Mouse (Mus musculus): Measurements from ENCODE around the gene AI837181.

The AI837181 gene

DNA sequence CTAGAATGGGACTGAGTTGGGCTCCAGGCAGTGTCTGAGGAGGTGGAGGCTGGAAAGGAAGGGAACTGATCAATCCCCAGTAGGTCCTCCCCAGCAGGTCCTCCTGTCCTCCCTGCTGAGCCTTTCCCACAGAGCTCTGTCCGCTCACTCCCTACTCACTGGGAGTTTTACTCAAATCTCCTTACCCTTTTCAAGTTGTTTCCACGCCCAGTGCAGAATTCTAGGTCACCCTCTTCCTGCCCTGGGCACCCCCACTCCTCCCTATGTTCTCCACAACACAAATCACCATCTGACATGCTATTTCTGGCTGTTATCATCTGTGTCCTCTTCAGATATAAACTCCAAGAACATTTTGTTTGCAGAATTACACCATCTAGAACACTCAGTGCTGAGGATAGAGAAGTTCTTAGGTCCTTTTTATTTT lies 10.4 kb upstream of the AI837181 start:
- DNase-seq (ENCODE audit: low read depth, low spot score) = no peak

DNA sequence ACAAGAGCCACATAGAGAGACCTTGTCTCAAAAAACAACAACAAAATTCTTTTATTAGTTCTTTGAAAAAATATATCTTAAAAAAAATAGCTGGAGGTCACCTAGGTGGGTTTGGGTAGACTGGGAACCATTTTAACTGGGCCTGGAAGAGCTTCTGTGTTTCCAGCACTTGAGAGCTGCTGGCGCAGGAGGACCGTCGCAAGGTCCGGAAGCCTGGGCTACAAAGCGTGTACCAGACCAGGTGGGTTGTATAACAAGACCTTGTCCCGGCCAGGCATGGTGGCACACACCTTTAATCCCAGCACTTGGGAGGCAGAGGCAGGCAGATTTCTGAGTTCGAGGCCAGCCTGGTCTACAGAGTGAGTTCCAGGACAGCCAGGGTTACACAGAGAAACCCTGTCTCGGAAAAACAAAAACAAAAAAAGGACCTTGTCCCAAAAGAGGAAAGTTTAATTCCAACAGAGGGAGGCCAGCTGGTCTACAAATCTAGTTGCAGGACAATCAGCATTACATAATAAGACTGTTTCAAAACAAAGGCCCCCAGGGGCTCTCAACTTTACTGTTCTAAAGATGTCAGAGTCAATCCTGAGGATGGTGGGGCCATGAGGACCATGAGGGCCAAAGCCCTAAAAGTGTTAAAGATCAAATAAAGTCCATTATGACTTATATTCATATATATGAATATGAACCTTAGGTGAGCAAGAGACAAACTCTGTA lies 6.0 kb upstream of the AI837181 start:
- no peak for DNase-seq (ENCODE audit: low read depth, low spot score)

- DNase-seq (ENCODE audit: low read depth, low spot score) = no peak
Observed at GRCm38 (mm10) chr19:5419630-5420029, 5.3 kb upstream of the AI837181 start.

DNA sequence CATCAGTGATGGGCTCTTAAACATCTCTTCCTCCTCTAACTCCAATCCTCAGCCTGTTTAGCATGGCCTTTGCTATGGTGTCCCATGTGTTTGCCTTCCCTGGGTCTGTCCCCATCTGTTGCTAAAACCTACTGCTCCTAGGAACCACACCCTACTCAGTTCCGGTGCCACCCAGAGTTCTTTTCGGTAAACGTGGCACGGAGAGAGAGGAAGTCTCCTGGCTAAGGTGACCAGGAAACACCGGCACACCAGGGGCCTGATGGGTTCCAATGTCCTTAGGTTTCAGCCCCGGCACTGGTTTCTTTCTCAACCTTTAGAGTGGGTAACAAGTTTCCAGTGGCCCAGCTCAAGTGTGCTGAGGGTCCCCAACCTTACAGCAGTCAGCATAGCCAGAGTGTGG lies 4.4 kb upstream of the AI837181 start:
- DNase-seq (ENCODE audit: low read depth, low spot score) = no peak

GRCm38 (mm10) chr19:5421784-5422183 lies 3.2 kb upstream of the AI837181 start:
- DNase-seq (ENCODE audit: low read depth, low spot score) = no peak

GRCm38 (mm10) chr19:5422267-5422666 lies 2.7 kb upstream of the AI837181 start:
- DNase-seq (ENCODE audit: low read depth, low spot score) = no peak

DNA sequence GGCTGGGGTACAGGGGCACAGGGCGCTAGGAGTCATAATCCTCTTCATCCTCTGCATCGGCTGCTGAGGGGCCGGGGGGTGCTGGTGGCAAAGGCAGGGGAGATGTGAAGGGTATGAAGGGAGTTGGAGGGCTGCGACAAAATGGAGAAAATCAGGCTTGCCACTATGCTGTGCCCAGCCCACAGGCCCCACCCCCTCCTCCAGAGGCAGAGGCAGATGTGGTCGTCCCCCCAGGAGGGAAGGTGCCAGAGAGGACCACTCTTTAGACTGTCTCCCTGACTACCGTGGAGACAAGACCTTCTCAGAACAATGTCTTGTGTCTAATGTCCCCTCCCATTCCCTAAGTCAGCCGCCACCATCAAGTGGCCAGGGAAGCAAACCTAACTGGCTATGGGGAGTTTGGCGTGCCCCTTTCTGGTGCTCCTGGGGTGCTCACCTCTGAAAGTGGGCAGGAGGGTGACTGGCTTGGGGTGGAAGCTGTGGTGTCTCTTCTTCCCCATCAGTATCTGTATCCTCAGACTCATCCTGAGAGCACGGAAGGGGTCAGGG lies 2.0 kb upstream of the AI837181 start:
- DNase-seq (ENCODE audit: low read depth, low spot score) = no peak

- no peak for DNase-seq (ENCODE audit: low read depth, low spot score)
Observed at GRCm38 (mm10) chr19:5423561-5423960, 1.4 kb upstream of the AI837181 start.

DNA sequence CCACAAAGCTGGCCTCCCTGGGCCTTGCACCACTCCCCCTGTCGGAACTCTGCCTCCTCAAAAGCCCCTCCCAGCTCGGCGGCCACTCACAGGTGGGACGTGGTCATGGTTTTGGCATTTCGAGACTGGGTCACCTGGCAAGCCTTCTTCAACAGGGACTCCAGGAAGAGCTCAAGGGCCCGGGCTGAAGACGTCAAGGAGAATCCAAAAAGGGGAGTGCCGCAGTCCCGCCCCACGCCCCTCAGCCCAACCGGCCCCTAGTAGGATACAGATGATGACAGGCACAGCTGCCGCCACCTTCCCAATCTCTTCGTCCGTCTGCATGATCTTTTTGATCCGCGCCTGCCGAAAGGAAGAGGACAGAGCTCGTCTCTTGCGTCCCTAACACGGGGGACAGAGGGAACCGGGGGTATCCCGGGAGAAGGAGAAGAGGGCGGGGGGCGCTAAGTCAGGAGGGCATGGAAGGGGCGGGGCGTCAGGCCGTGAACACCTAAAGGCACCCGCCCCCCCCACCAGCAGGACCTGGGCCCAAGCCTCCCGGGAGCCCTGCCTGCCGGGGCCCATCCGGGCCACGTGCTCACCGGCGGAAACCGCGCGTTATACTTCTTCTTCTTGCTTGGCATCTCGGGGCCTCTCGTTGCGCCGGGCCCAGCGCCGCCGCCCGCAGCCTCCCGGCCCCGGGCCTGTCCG lies 707 bp upstream of the AI837181 start:
- DNase-seq (ENCODE audit: low read depth, low spot score) = no peak

GRCm38 (mm10) chr19:5425906-5426565 lies 1.1 kb downstream of the AI837181 start:
- no peak for DNase-seq (ENCODE audit: low read depth, low spot score)

DNA sequence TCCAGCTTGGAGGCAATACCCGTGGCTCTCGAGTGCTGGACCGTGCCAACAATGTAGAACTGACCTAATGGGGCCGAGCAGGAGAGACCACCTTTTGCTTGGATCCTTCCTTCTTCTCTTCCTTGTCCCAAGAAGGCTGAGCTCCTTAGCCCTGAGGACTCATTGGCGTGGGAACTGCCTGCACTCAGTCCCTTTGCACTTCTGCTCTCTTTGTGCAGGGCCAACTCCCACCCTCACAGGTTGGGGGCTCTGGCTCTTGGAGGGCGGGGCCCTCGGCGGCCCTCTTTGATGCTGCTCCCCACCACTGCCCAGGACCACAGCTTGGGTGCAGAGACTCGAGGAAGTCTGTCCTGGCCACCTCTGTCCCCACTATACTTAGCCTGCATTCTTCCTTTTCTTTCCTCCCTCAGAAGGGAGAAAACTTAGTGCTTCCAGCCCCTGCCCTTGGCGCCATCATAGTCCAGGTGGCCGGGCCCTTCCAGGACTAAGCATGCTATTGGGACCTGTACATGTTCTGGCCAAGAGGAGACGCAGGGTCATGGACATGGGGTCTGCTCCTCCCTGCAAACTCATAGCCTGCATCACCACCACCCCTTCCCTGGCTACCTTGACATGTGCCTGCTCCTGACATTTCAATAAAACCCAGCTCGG lies 1.8 kb downstream of the AI837181 start:
- DNase-seq (ENCODE audit: low read depth, low spot score) = no peak

GRCm38 (mm10) chr19:5428083-5428482 lies 3.1 kb downstream of the AI837181 start:
- no peak for DNase-seq (ENCODE audit: low read depth, low spot score)

DNA sequence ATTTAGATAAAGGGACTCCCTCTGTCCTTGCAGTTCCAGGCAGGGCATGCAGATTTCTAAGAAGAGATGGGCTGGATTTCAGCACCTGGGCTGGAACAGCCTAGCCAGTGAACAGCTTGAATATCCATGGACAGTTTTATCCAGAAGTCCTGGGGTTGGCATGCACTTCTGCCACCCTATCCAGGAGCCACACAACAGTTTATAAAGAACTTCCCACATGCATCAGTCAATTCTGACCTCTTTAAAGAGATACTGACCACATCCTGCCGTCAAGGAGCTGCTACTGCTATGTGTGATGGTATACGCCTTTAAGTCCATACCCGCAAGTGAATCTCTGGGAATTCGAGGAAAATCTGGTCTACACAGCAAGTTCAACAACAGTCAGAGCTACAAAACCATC lies 4.3 kb downstream of the AI837181 start:
- DNase-seq (ENCODE audit: low read depth, low spot score) = no peak

- no peak for DNase-seq (ENCODE audit: low read depth, low spot score)
Observed at GRCm38 (mm10) chr19:5429806-5430205, 4.9 kb downstream of the AI837181 start.

DNA sequence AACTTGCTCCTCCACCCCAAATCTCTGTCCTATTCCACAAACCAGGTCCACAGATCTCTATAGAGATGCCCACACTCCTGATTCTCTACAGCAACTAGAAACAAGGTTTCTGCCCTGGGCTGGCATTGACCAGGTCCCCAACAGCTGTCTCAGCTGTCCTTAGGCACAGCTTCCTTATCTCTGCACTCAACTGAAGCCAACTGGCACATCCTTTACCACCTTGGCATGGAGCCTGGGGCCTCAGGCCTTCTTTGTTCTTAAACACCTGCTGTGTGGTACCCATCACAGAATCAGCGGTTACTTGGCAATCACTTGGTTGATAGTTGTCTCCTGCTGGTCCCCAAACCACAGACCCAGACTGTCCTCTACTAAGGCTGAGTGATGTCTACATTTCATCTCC lies 5.5 kb downstream of the AI837181 start:
- no peak for DNase-seq (ENCODE audit: low read depth, low spot score)

DNA sequence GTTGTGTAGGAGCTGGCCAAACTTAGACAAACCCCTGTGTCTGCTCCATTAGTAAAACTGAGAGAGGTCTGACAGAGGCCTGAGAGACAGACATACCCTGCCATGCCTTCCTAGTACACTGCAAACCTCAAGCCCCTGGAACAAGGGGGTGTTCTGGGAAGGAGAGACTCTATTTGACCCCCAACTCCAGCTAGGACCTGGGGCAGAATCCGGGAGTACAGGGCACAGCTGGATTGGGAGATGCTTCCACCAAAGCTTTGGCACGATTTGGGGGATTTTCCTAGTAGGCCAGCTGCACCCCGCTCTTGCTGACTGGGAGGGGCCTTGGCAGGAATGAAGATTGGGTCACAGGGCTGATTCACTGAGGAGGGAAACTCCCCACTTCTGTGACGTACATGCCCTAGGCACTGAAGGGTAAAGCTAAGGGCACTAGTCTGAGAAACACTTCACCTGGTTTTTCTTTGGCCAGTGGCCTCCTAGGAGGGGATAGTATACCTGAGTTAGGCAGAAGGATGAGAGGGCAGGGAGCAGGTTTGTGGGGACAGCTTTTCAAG lies 7.0 kb downstream of the AI837181 start:
- DNase-seq (ENCODE audit: low read depth, low spot score) = no peak

DNA sequence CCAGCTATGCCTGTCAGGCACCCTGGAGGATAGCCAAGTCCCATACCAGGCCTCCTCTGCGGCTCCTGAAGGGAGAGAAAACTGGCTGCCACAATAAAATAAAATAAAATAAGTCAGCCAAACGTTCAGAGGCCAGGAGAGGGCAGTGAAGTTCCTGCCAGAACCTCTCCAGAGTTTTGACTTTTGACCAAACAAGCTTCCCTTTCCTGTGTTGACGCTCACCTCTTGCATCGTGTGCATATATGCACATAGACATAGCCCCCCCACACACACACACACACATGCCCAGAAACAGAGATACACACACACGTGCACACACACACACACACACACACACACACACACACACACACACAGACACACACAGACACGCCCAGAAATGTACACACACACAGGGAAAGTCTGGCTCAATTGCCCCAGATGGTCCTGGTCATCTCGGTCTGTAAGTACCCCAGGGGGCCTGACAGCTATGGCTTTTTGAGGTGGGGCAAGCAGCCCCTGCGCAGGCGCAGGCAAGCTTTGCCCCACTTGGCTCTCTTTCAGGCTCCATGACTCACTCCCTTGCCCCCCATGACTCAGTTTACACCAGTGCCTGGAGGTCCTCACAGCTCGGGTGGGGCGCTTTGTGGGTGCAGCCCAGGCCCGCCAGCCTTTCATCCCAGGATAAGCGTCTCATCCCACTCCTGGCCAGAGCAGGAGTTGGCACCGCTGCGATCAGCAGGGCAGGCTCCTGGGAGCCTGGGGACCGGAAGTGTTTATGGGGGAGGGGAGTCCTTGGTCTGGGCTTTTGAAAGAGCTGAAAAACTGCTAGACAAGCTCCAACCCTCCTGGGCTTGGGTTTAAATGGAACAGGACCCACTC lies 8.3 kb downstream of the AI837181 start:
- no peak for DNase-seq (ENCODE audit: low read depth, low spot score)

- DNase-seq (ENCODE audit: low read depth, low spot score) = no peak
Observed at GRCm38 (mm10) chr19:5433951-5434350, 9.0 kb downstream of the AI837181 start.

DNA sequence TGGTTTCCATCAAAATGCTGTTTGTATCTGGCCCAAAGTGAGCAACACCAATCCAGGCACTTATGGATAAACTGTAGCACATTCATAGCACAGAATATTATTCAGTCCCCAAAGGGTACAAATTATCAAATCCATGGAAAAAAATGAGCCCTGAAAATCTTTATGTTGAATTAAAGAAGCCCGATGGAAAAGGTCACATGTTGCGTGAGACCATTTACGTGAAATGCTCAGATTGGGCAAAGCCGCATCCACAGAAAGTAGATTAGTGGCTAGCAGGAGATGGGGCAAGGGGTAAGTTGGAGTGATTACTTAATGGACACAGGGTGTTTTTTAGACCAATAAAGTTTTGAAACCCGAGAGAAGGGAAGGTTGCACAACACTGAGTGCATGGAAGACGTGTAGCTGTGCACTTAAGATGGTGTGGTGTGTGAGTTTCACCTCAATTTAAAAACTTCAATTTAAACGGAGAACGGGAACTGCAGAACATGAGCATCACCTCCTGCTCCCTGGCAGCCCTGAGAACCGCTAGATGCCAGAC lies 19.5 kb downstream of the AI837181 start:
- DNase-seq (ENCODE audit: low read depth, low spot score) = no peak

DNA sequence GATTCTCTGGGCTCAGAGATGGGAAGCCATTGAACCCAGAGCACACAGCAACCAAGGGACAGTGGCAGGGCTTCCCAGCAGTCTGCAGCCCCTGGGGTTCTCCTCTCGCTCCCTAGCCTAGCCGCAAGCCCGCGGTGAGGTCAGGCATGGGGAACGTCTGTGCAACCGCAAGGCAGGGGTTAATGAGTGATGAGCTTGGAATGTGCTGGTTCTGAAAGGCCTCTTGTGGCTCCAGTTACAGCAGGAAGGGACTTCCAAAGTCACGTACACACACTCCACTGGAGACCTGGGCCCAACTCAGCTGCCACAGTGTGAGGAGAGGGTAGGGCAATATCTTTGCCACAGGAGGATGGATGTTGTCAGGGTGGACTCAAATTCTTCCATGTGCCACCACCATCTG lies 20.0 kb downstream of the AI837181 start:
- no peak for DNase-seq (ENCODE audit: low read depth, low spot score)
